Mouse (Mus musculus) lung, embryonic 14.5 days (tissue): ENCODE data around the gene Immp2l. TPM values are rescaled to one million over a fixed set of nuclear protein-coding genes. Genes with fewer than 3 reads are reported as not detected.

Experiments used
- ATAC-seq: fragments of 200-750 bp; cut with Nextera tagmentation; 2 replicates; pipeline ENCODE4 v1.8.0; 2017; ENCODE audit warnings: mild to moderate bottlenecking, moderate TSS enrichment, moderate library complexity; ENCODE audit not compliant: insufficient read depth
- DNase-seq: peaks from one replicate; pipeline ENCODE4 v3.0.0-alpha.2; 2015
- H3K27ac ChIP-seq: fragments of 300-500 bp; sonication (generic); 2 replicates; pipeline ENCODE4 v1.5.1; 2014; ENCODE audit warnings: low read depth, mild to moderate bottlenecking, moderate library complexity
- H3K27me3 ChIP-seq: fragments of 300-500 bp; sonication (generic); 2 replicates; pipeline ENCODE4 v1.6.1; 2014; ENCODE audit warnings: low read length, control low read depth; ENCODE audit not compliant: insufficient read depth
- H3K36me3 ChIP-seq: fragments of 300-500 bp; sonication (generic); 2 replicates; pipeline ENCODE4 v1.6.1; 2014; ENCODE audit warnings: control low read depth; ENCODE audit not compliant: insufficient read depth
- H3K4me1 ChIP-seq: fragments of 300-500 bp; sonication (generic); 2 replicates; pipeline ENCODE4 v1.6.1; 2014; ENCODE audit warnings: antibody characterized with exemption, control low read depth; ENCODE audit not compliant: insufficient read depth
- H3K4me2 ChIP-seq: fragments of 300-500 bp; sonication (generic); 2 replicates; pipeline ENCODE4 v1.6.1; 2014; ENCODE audit warnings: mild to moderate bottlenecking
- H3K4me3 ChIP-seq: fragments of 300-500 bp; sonication (generic); 2 replicates; pipeline ENCODE4 v1.5.1; 2014; ENCODE audit warnings: low read depth, low read length
- H3K9ac ChIP-seq: fragments of 300-500 bp; sonication (generic); 2 replicates; pipeline ENCODE4 v1.6.1; 2014
- H3K9me3 ChIP-seq: fragments of 300-500 bp; sonication (generic); 2 replicates; pipeline ENCODE4 v1.6.1; 2016; ENCODE audit warnings: low read depth, low read length, control low read depth
- CTCF ChIP-seq: IDR thresholded peaks from 2 replicates; pipeline ENCODE4 v1.5.1; 2016; ENCODE audit warnings: antibody characterized with exemption, low read depth
- WGBS: fragments of 180-500 bp; shearing (Covaris S2); extraction: QIAGEN DNeasy Blood & Tissue Kit; methylation state at CpG from one replicate; pipeline ENCODE4 v1.1.7; 2014; 5-methylcytosine and 5-hydroxymethylcytosine counted together
- polyA plus RNA-seq: library from polyadenylated mRNA; unstranded; fragments of >200 nt; fragmentation: Nextera tagmentation; extraction: Ambion mirVana; gene quantifications from 2 replicates; pipeline ENCODE4 v1.2.1, GENCODE M21; 2014

Immp2l gene
- polyA plus RNA-seq, 1 experiment from 2014 or later: 12.5 TPM

DNA sequence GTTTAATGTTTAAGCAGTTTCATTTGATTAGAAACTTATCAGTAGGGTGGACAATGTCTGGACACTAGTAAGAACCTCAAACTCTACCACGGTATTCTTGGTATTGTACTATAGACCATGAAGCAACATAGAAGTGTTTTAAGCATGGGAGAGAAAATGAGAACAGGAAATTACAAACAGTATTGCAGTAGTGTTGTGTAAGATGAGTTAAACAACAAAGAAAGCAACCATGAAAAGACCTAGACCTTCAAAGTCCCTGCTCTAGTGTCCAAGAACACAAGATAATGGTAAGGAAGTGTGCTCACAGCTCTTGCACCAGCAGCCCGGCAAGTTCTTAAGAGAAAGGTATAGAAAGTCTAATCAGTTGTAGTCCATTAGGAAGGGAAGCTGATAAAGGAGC lies 700.7 kb downstream of the Immp2l start:
- no peaks in the 10 kb centered on the region for H3K4me1 ChIP-seq
- no peak overlapping the region for H3K4me2 ChIP-seq
- ATAC-seq: no peak
- H3K9ac ChIP-seq: no peak overlapping the region
- no peak for DNase-seq
- 87% methylated on average over 2 of the region's 2 CpGs for WGBS
- no peak for TF ChIP-seq CTCF
- H3K27me3 ChIP-seq: no peaks in the 10 kb centered on the region
- no peak overlapping the region for H3K4me3 ChIP-seq
- H3K27ac ChIP-seq: no peak overlapping the region
- no peaks in the 10 kb centered on the region for H3K9me3 ChIP-seq
- no peaks in the 10 kb centered on the region for H3K36me3 ChIP-seq

DNA sequence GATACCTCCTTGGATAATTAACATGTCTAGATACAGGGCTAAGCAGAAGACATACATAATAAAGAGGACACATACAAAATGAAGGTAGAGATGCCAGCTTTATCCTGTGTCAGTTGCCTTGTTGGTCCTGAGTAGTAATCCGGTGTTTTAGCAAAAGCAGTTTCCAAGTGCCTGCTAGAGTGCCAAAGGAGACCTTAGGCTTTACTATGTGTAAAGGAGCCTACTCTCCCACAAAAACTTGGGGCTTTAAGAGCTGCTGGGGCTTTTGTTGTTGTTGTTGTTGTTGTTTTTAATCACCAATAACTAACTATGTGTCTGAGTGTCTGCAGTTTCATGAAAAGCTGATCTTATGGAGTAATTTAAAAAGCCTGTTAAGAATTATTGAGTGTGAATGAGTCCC lies 702.8 kb downstream of the Immp2l start:
- Histone ChIP-seq H3K9me3 (no peaks in the 10 kb centered on the region), H3K4me3 (no peak overlapping the region), H3K9ac (no peak overlapping the region), H3K27ac (no peak overlapping the region), H3K4me2 (no peak overlapping the region), H3K27me3 (no peaks in the 10 kb centered on the region), H3K36me3 (no peaks in the 10 kb centered on the region), H3K4me1 (no peaks in the 10 kb centered on the region)
- 81% methylated on average over 1 of the region's 1 CpGs for WGBS
- TF ChIP-seq CTCF: no peak
- ATAC-seq: no peak
- no peak for DNase-seq

- no peak overlapping the region for H3K4me2 ChIP-seq
- H3K9ac ChIP-seq: no peak overlapping the region
- H3K9me3 ChIP-seq: no peaks in the 10 kb centered on the region
- peak; percentile 5 for DNase-seq
- WGBS: 60% methylated on average over 3 of the region's 3 CpGs
- no peak overlapping the region for H3K4me3 ChIP-seq
- TF ChIP-seq CTCF: no peak
- no peak overlapping the region for H3K27ac ChIP-seq
- H3K27me3 ChIP-seq: no peaks in the 10 kb centered on the region
- H3K36me3 ChIP-seq: no peaks in the 10 kb centered on the region
- ATAC-seq: no peak
- no peaks in the 10 kb centered on the region for H3K4me1 ChIP-seq
Observed at GRCm38 (mm10) chr12:41727221-41727620, 703.3 kb downstream of the Immp2l start.

GRCm38 (mm10) chr12:41727764-41728338 lies 704.0 kb downstream of the Immp2l start:
- no peaks in the 10 kb centered on the region for H3K9me3 ChIP-seq
- no peaks in the 10 kb centered on the region for H3K36me3 ChIP-seq
- no peak for TF ChIP-seq CTCF
- DNase-seq: no peak
- ATAC-seq: no peak
- H3K4me1 ChIP-seq: no peaks in the 10 kb centered on the region
- 81% methylated on average over 1 of the region's 1 CpGs for WGBS
- H3K4me2 ChIP-seq: no peak overlapping the region
- no peaks in the 10 kb centered on the region for H3K27me3 ChIP-seq
- H3K4me3 ChIP-seq: no peak overlapping the region
- no peak overlapping the region for H3K27ac ChIP-seq
- no peak overlapping the region for H3K9ac ChIP-seq

GRCm38 (mm10) chr12:41728467-41728866 lies 704.6 kb downstream of the Immp2l start:
- Histone ChIP-seq H3K9me3 (no peaks in the 10 kb centered on the region), H3K9ac (no peak overlapping the region), H3K4me2 (no peak overlapping the region), H3K4me3 (no peak overlapping the region), H3K36me3 (no peaks in the 10 kb centered on the region), H3K27me3 (no peaks in the 10 kb centered on the region), H3K27ac (no peak overlapping the region), H3K4me1 (no peaks in the 10 kb centered on the region)
- no peak for ATAC-seq
- 70% methylated on average over 1 of the region's 1 CpGs for WGBS
- DNase-seq: no peak
- no peak for TF ChIP-seq CTCF

DNA sequence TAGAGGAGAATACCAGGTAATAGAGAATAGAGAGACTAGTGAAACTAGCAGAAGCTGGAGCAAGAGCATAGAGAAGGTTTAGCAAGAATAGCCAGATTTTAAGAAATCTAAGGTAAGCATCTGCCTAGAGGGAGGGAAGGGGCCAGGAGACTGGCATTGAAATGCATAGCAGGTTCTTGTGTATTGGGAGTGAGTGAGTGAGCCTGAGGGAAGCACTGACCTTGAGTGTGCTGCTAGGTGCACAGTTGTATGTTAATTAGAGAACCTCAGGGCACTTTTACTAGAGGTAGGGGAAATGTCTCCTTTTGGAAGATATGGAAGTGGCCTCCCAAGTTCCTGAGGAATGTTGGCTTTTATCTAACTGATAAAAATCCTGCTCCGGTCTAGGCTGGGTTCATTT lies 705.9 kb downstream of the Immp2l start:
- H3K4me3 ChIP-seq: no peak overlapping the region

GRCm38 (mm10) chr12:41733168-41733567 lies 709.3 kb downstream of the Immp2l start:
- ATAC-seq: peak; percentile 63
- H3K4me3 ChIP-seq: no peak overlapping the region

More for the DNA sequence above, 705.9 kb downstream of the Immp2l start:
- no peaks in the 10 kb centered on the region for H3K27me3 ChIP-seq
- ATAC-seq: no peak
- no peak for TF ChIP-seq CTCF
- H3K36me3 ChIP-seq: no peaks in the 10 kb centered on the region
- no peaks in the 10 kb centered on the region for H3K9me3 ChIP-seq
- H3K4me2 ChIP-seq: no peak overlapping the region
- no peak overlapping the region for H3K9ac ChIP-seq
- no peak overlapping the region for H3K27ac ChIP-seq
- H3K4me1 ChIP-seq: no peaks in the 10 kb centered on the region
- WGBS: 58% methylated on average over 1 of the region's 1 CpGs
- DNase-seq: no peak

DNA sequence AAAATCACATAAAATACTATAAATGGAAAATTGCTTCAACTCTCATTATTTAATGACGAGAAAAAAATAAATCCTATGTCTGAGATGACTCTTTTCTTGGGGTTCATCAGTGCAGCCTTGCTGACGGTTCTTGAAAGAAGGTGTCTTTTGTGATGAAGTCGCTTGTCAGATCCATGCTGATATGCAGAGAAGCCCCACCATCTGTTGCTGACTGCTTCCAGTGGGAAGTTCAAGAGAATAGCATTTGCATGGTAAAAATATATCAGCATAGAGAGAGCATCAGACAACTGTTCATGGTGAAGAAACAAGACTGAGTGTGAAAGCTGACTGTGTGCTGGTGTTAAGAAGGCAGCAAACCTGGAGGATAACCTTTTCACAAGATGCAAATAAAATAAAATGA lies 719.0 kb downstream of the Immp2l start:
- no peak overlapping the region for H3K4me3 ChIP-seq
- H3K9ac ChIP-seq: no peak overlapping the region
- no peaks in the 10 kb centered on the region for H3K36me3 ChIP-seq
- no peak overlapping the region for H3K4me2 ChIP-seq
- no peaks in the 10 kb centered on the region for H3K9me3 ChIP-seq
- no peaks in the 10 kb centered on the region for H3K27me3 ChIP-seq
- TF ChIP-seq CTCF: no peak
- H3K4me1 ChIP-seq: no peaks in the 10 kb centered on the region
- DNase-seq (no peak), ATAC-seq (no peak)
- no peak overlapping the region for H3K27ac ChIP-seq
- 63% methylated on average over 3 of the region's 3 CpGs for WGBS

More at GRCm38 (mm10) chr12:41733168-41733567, 709.3 kb downstream of the Immp2l start:
- H3K36me3 ChIP-seq: no peaks in the 10 kb centered on the region
- no peak overlapping the region for H3K9ac ChIP-seq
- no peak for TF ChIP-seq CTCF
- H3K4me2 ChIP-seq: no peak overlapping the region
- H3K27ac ChIP-seq: no peak overlapping the region
- H3K27me3 ChIP-seq: no peaks in the 10 kb centered on the region
- H3K4me1 ChIP-seq: no peaks in the 10 kb centered on the region
- peak; percentile 30 for DNase-seq
- no peaks in the 10 kb centered on the region for H3K9me3 ChIP-seq
